Mouse (Mus musculus): Measurements from ENCODE around the gene Coro1c. TPM values are rescaled to one million over a fixed set of nuclear protein-coding genes. Genes with fewer than 3 reads are reported as not detected.

The Coro1c gene
- total and polyA plus RNA-seq, 3 experiments: 66.1 to 87.4 (median 69.9) TPM

DNA sequence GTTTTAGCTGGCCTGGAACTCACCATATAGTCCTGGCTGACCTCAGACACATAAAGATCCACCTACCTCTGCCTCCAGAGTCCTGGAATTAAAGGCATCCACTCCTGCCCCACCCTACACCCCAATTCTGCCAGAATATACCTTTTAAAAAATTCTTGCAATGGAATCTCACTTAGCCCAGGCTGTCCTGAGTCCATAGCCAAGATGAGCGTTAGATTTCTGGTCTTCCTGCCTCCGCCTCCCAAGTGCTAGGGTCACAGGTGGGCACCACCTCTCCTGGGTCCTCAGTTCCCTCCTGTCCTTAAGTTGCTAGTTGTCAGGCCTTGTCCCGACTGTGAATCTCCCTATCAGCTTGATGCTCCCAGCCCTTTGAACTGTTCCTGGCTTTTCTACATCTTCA lies 23.8 kb upstream of the Coro1c start:
- H3K4me2 ChIP-seq (ENCODE audit: insufficient read depth, low read depth, poor library complexity, severe bottlenecking): no peak overlapping the region

DNA sequence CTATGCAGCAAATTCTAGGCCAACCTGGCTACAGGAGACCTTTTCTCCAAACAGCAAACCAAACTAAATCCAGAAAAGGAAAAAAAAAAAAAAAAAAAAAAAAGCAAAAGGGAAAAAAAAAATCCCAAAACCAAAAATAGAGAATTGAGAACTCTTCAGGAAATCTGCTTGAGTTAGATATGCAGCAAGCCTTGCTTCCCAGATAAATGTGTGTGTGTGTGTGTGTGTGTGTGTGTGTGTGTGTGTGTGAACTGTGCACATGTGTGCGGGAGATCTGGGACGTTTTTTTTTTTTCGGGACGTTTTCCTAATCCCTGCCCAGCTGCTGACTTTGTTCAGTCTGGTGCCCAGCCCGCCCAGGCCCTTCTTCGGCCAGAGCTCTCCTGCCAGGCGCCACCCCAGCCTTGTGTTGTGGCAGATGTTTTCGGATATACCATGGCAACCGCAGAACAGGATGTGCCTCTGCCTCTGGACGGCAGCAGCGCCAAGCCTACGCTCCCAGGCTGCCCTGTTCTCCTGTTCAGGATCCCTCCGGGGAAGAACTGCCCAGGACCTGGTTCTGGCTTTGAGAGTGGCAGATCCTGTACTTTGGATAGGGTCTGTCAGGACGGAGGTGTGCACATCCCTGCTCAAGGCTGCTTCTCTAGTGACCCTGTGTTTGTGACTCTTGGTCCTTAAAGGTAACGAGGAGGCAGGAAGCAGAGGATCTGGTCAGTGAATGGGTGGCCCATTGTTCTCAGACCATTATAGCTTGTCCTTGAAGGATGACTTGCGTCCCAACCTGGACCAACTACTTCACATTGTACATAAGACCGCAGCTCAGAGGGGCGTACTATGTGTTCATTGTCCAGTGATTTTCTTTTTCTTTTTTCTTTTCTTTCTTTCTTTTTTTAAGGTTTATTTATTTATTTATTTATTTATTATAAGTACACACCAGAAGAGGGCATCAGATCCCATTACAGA lies 22.4 kb upstream of the Coro1c start:
- Histone ChIP-seq H3K79me2 (replicated peaks; ENCODE audit: control insufficient read depth, extremely low read depth, insufficient read depth, poor library complexity, severe bottlenecking) (no peaks in the 10 kb centered on the region), H3K27ac (ENCODE audit: insufficient read depth, low read depth) (no peak overlapping the region), H3K36me3 (replicated peaks in 1 of 2; ENCODE audit: control insufficient read depth in 1 of 2, insufficient read depth in 1 of 2, low read length in 1 of 2) (no peaks in the 10 kb centered on the region), H3K9me3 (replicated peaks; ENCODE audit: low read length) (peaks cover 12% of the 10 kb centered on the region), H3K4me1 (ENCODE audit: control insufficient read depth in 1 of 2, insufficient read depth in 2 of 2) (no peaks in the 10 kb centered on the region), H3K9ac (ENCODE audit: insufficient read depth, low read depth) (no peak overlapping the region), H3K4me2 (ENCODE audit: insufficient read depth, low read depth, poor library complexity, severe bottlenecking) (no peak overlapping the region), H3K4me3 (replicated peaks in 1 of 3; ENCODE audit: low read depth in 2 of 3, low read length in 2 of 3, poor library complexity in 1 of 3) (no peak overlapping the region), H3K27me3 (replicated peaks) (no peaks in the 10 kb centered on the region)
- dilution Hi-C loops (cut with MboI; ENCODE audit: extremely low pct_ligation_motif_present, extremely low pct_unique_long_range_greater_than_20kb, low sequenced_read_pairs) (no loop called here), in situ Hi-C loops (cut with MboI; ENCODE audit: low pct_ligation_motif_present, low pct_unique_long_range_greater_than_20kb, low sequenced_read_pairs) (loop anchor here (10.0 kb wide), 1 partner anchor 76 kb away; no protein-coding TSS in a partner anchor)
- no peak for TF ChIP-seq MYC (IDR thresholded peaks at IDR 0.05; ENCODE audit: low read depth, low read length)
- TF ChIP-seq ELF1 (IDR thresholded peaks at IDR 0.05; ENCODE audit: low read depth, low read length): no peak
- TF ChIP-seq E2F4 (IDR thresholded peaks at IDR 0.05; ENCODE audit: insufficient replicate concordance, low read depth, low read length): no peak
- TF ChIP-seq JUN (IDR thresholded peaks at IDR 0.05; ENCODE audit: insufficient read depth, low read depth, low read length): no peak
- no peak for TF ChIP-seq ETS1 (conservative IDR thresholded peaks at IDR 0.05; ENCODE audit: low read depth, low read length)
- TF ChIP-seq USF1 (IDR thresholded peaks at IDR 0.05; ENCODE audit: low read depth, low read length): no peak
- TF ChIP-seq MEF2A (IDR thresholded peaks at IDR 0.05; ENCODE audit: borderline replicate concordance, low read depth, low read length): no peak
- TF ChIP-seq IRF4 (IDR thresholded peaks at IDR 0.05; ENCODE audit: low read depth, low read length): no peak
- TF ChIP-seq KAT2A (IDR thresholded peaks at IDR 0.05; ENCODE audit: insufficient replicate concordance, low read length): no peak
- no peak for TF ChIP-seq CHD1 (IDR thresholded peaks at IDR 0.05; ENCODE audit: low read depth, low read length)
- TF ChIP-seq PAX5 (IDR thresholded peaks at IDR 0.05; ENCODE audit: low read length): no peak
- no peak; the same call in 1 of the 2 replicates for TF ChIP-seq ZNF384 (IDR thresholded peaks at IDR 0.05; ENCODE audit: low read depth, low read length)
- TF ChIP-seq SMC3 (IDR thresholded peaks at IDR 0.05; ENCODE audit: low read depth, low read length): no peak
- TF ChIP-seq BHLHE40 (IDR thresholded peaks at IDR 0.05; ENCODE audit: low read depth, low read length): no peak
- no peak for TF ChIP-seq TBP (conservative IDR thresholded peaks at IDR 0.05; ENCODE audit: low read depth, low read length)
- TF ChIP-seq UBTF (IDR thresholded peaks at IDR 0.05; ENCODE audit: low read depth, low read length): no peak
- no peak for TF ChIP-seq TCF12 (IDR thresholded peaks at IDR 0.05; ENCODE audit: low read depth, low read length)
- no peak for TF ChIP-seq EP300 (IDR thresholded peaks at IDR 0.05; ENCODE audit: low read length)
- no peak for TF ChIP-seq ZC3H11A (IDR thresholded peaks at IDR 0.05; ENCODE audit: low read depth, low read length)
- no peak for TF ChIP-seq POLR2AphosphoS2 (IDR thresholded peaks at IDR 0.05; ENCODE audit: low read depth, low read length)
- no peak for DNase-seq (ENCODE audit: extremely low read depth)

More for the DNA sequence above, 23.8 kb upstream of the Coro1c start:
- Histone ChIP-seq H3K4me3 (replicated peaks in 1 of 3; ENCODE audit: low read depth in 2 of 3, low read length in 2 of 3, poor library complexity in 1 of 3) (no peak overlapping the region), H3K27me3 (replicated peaks) (no peaks in the 10 kb centered on the region), H3K36me3 (replicated peaks in 1 of 2; ENCODE audit: control insufficient read depth in 1 of 2, insufficient read depth in 1 of 2, low read length in 1 of 2) (peaks cover 0 to 1% of the 10 kb centered on the region in 2 experiments), H3K9ac (ENCODE audit: insufficient read depth, low read depth) (no peak overlapping the region), H3K9me3 (replicated peaks; ENCODE audit: low read length) (peaks cover 12% of the 10 kb centered on the region), H3K27ac (ENCODE audit: insufficient read depth, low read depth) (no peak overlapping the region), H3K4me1 (ENCODE audit: control insufficient read depth in 1 of 2, insufficient read depth in 2 of 2) (peaks cover 0 to 1% of the 10 kb centered on the region in 2 experiments; a peak in 2 of 4 replicates), H3K79me2 (replicated peaks; ENCODE audit: control insufficient read depth, extremely low read depth, insufficient read depth, poor library complexity, severe bottlenecking) (no peaks in the 10 kb centered on the region)
- no peak for DNase-seq (ENCODE audit: extremely low read depth)
- dilution Hi-C loops (cut with MboI; ENCODE audit: extremely low pct_ligation_motif_present, extremely low pct_unique_long_range_greater_than_20kb, low sequenced_read_pairs) (no loop called here), in situ Hi-C loops (cut with MboI; ENCODE audit: low pct_ligation_motif_present, low pct_unique_long_range_greater_than_20kb, low sequenced_read_pairs) (loop anchor here (10.0 kb wide), 1 partner anchor 78 kb away; no protein-coding TSS in a partner anchor)
- TF ChIP-seq CTCF (conservative IDR thresholded peaks at IDR 0.05 in 1 of 2, IDR thresholded peaks at IDR 0.05 in 1 of 2; ENCODE audit: low read depth in 2 of 2, low read length in 2 of 2): no peak
- TF ChIP-seq POLR2A (IDR thresholded peaks at IDR 0.05; ENCODE audit: low read depth, low read length): no peak

Measured in CH12.LX (cell line).